Mouse (Mus musculus) heart, embryonic 16.5 days (tissue): ENCODE measurements around the gene Olfr1412. TPM values are rescaled to one million over a fixed set of nuclear protein-coding genes. Genes with fewer than 3 reads are reported as not detected.

Source experiments
- ATAC-seq: fragments of 200-750 bp; cut with Nextera tagmentation; replicated peaks from 2 replicates; pipeline ENCODE4 v1.8.0; 2017; ENCODE audit warnings: moderate number of reproducible peaks; ENCODE audit not compliant: insufficient read depth, low FRiP score; ENCODE audit errors: extremely low read depth
- H3K27ac ChIP-seq: fragments of 300-500 bp; sonication (generic); 2 replicates; pipeline ENCODE4 v1.5.1; 2014; ENCODE audit warnings: mild to moderate bottlenecking, low read length, control low read depth, moderate library complexity
- H3K27me3 ChIP-seq: fragments of 300-500 bp; sonication (generic); 2 replicates; pipeline ENCODE4 v1.6.1; 2014; ENCODE audit warnings: low read length, mixed read lengths; ENCODE audit not compliant: control insufficient read depth, insufficient read depth
- H3K36me3 ChIP-seq: fragments of 300-500 bp; sonication (generic); 2 replicates; pipeline ENCODE4 v1.6.1; 2014; ENCODE audit not compliant: control insufficient read depth, insufficient read depth
- H3K4me1 ChIP-seq: fragments of 300-500 bp; sonication (generic); 2 replicates; pipeline ENCODE4 v1.6.1; 2014; ENCODE audit warnings: low read length, mixed read lengths; ENCODE audit not compliant: control insufficient read depth, insufficient read depth
- H3K4me2 ChIP-seq: fragments of 300-500 bp; sonication (generic); 2 replicates; pipeline ENCODE4 v1.6.1; 2014; ENCODE audit warnings: low read depth, mild to moderate bottlenecking, control low read depth, low read length
- H3K4me3 ChIP-seq: fragments of 300-500 bp; sonication (generic); 2 replicates; pipeline ENCODE4 v1.5.1; 2014; ENCODE audit warnings: mild to moderate bottlenecking, control low read depth, low read length
- H3K9ac ChIP-seq: fragments of 300-500 bp; sonication (generic); 2 replicates; pipeline ENCODE4 v1.6.1; 2014; ENCODE audit warnings: low read length, control low read depth
- H3K9me3 ChIP-seq: fragments of 300-500 bp; sonication (generic); replicated peaks from 2 replicates; pipeline ENCODE4 v1.6.1; 2016; ENCODE audit warnings: low read length; ENCODE audit not compliant: control insufficient read depth
- WGBS: fragments of 180-500 bp; shearing (Covaris S2); extraction: QIAGEN DNeasy Blood & Tissue Kit; methylation state at CpG from one replicate; pipeline ENCODE4 v1.1.7; 2014; 5-methylcytosine and 5-hydroxymethylcytosine counted together
- polyA plus RNA-seq: library from polyadenylated mRNA; unstranded; fragments of >200 nt; fragmentation: Nextera tagmentation; extraction: Ambion mirVana; gene quantifications from 2 replicates; pipeline ENCODE4 v1.2.1, GENCODE M21; 2015

Gene Olfr1412
- polyA plus RNA-seq, 1 experiment from 2014 or later = not detected

DNA sequence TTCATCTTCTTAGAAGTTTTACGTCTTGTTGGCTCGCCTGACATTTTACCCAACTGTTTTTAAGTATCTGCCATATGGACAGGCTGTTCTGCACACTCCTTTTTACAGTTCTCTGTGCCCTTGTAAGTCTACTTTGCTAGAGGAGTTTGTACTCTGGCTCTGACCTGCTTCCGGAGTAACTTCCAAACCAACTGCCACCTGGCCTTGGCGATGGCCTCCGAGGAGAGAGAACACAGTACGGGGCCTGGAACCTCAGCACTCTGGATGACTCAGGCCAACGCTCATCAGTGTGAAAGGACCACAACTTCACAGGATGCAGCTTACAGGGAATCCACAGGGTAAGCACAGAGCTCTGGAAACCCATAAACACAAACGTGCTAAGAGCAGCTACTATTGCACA is 48.1 kb downstream of the Olfr1412 start:
- no peak overlapping the region for H3K4me2 ChIP-seq
- peaks cover 11% of the 10 kb centered on the region for H3K36me3 ChIP-seq
- H3K4me1 ChIP-seq = no peaks in the 10 kb centered on the region
- H3K27ac ChIP-seq = no peak overlapping the region
- ATAC-seq = no peak
- H3K9ac ChIP-seq = no peak overlapping the region
- 82% methylated on average over 8 of the region's 8 CpGs for WGBS
- H3K4me3 ChIP-seq = no peak overlapping the region
- H3K9me3 ChIP-seq = no peaks in the 10 kb centered on the region
- H3K27me3 ChIP-seq = no peaks in the 10 kb centered on the region

DNA sequence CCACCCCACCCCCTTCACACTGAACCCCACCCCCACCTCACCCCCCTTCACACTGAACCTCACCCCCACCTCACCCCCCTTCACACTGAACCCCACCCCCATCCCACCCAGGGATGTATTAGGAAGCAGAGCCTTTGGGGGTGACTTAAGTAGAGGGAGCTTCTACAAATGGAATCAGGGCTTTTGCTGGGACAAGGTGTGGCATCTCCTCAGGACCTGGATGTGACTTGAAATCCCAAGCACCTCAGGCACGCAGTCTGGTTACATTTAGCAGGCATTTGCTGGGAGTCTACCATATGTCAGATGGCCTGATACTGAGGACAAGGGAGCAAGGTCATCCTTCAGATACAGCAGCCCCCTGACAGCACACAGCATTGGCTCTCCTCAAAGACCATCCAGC is 49.0 kb downstream of the Olfr1412 start:
- Histone ChIP-seq H3K9me3 (no peaks in the 10 kb centered on the region), H3K4me2 (no peak overlapping the region), H3K4me3 (no peak overlapping the region), H3K4me1 (no peaks in the 10 kb centered on the region), H3K27me3 (no peaks in the 10 kb centered on the region), H3K27ac (no peak overlapping the region), H3K36me3 (peaks cover 11% of the 10 kb centered on the region), H3K9ac (no peak overlapping the region)
- WGBS = 52% methylated on average over 1 of the region's 1 CpGs
- no peak for ATAC-seq

DNA sequence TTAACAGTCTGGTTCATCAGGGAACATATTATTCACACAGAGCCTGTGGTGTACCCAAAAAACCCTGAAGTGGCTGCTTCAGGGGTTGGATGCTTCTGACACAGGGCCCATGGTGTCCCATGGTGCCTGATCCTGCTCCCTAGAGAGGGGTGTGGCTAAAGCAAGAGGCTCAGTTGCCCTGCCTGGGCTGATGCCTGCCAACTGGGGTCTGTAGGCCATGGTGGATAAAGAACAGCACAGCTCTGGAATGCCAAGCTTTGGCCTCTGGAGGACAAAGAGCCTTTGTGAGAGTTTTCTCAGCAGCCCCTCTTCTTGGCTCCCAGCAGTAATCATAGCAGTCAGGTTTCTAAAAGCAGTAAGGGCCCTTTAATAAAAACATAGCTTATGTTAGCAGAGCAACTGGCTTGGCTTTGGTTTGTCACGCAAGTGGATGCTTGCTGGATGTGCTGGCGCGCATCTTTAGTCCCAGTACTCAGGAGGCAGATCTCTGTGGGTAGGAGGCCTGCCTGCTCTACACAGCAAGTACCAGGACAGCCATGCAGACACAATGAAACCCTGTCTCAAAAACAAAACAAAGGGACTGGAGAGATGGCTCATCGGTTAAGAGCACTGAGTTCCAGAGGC is 49.5 kb downstream of the Olfr1412 start:
- Histone ChIP-seq H3K36me3 (peaks cover 11% of the 10 kb centered on the region), H3K9me3 (no peaks in the 10 kb centered on the region), H3K4me1 (peaks cover 2% of the 10 kb centered on the region; the same call in 1 of the 2 replicates), H3K9ac (no peak overlapping the region), H3K4me3 (no peak overlapping the region), H3K27ac (no peak overlapping the region), H3K4me2 (no peak overlapping the region), H3K27me3 (no peaks in the 10 kb centered on the region)
- no peak for ATAC-seq
- 76% methylated on average over 4 of the region's 4 CpGs for WGBS

DNA sequence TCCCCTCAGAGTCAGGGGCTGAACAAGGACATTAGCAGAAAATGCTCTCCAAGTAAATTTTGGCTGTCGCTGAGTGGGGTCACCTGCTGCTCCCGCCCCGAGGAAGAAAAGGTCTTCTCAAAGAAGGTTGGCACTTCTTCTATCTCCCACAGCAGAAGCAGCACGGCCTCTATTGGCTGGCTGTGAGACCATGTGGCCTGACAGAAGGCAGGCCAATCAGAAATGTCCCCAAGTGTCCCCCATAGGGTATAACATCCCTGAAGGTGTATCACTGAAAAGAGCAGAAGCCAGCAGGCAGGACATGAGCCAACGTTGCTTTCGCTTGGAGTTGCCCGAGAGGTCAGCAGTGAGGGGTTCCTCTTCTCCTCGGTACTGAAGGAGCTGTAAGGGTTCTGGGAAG is 50.4 kb downstream of the Olfr1412 start:
- H3K9me3 ChIP-seq = no peaks in the 10 kb centered on the region
- H3K4me2 ChIP-seq = no peak overlapping the region
- ATAC-seq = no peak
- H3K4me1 ChIP-seq = peaks cover 11% of the 10 kb centered on the region
- no peaks in the 10 kb centered on the region for H3K27me3 ChIP-seq
- no peak overlapping the region for H3K9ac ChIP-seq
- 85% methylated on average over 8 of the region's 8 CpGs for WGBS
- no peak overlapping the region for H3K27ac ChIP-seq
- H3K36me3 ChIP-seq = peaks cover 11% of the 10 kb centered on the region
- H3K4me3 ChIP-seq = no peak overlapping the region

DNA sequence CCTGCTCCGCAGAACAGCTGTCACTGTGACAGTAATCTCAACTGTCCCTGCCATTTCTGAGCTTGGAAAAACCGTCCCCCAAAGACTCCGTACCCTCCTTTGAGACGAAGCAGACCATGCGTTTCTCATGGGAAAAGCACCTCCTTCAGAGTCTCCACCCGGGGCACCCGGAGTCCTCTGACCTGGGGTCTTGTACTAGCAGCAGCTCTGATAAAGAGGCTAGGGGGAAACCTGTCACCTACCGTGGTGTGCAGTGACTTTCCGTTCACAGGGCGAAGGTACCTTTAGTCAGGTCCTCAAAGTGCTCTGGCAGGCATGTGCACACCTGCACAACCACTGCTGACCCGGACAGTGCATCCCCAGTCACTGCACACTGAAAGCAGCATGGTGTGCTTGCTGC is 51.1 kb downstream of the Olfr1412 start:
- Histone ChIP-seq H3K36me3 (peaks cover 11% of the 10 kb centered on the region), H3K9ac (no peak overlapping the region), H3K9me3 (no peaks in the 10 kb centered on the region), H3K4me1 (peaks cover 13% of the 10 kb centered on the region), H3K4me2 (no peak overlapping the region), H3K27me3 (no peaks in the 10 kb centered on the region), H3K4me3 (no peak overlapping the region), H3K27ac (no peak overlapping the region)
- ATAC-seq = no peak
- 94% methylated on average over 11 of the region's 11 CpGs for WGBS

DNA sequence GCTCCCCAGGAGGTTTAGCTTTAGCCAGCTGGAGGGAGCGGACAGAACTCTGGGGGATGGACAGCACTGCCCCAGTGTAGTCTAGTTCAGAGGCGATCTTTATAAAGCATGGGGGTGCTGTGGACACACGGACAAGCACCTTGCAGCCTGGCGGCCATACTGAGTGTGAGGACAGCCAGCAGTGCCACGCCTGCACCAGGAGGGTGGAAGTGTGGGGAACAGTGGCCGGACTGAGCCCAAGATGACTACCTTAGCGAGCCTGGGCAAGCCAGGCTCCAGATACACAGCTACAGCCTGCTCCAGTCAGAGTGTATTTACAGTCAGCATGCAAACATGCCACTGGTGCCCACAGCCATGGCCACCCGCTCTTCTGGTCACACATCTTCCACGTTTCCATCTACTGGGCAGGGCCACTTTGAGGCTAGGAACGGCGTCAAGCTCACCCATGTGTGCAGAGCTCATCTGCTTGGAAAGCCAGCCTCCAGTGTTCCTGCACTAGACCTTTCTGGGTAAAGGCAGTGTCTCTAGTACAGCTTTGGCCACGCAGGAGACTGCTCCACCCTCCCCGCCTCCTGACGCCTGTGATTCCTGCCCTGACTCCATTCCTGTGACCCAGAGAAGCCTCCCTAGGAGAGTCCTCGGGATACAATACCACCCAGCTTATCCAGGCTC is 52.1 kb downstream of the Olfr1412 start:
- no peak overlapping the region for H3K9ac ChIP-seq
- no peak overlapping the region for H3K4me3 ChIP-seq
- no peaks in the 10 kb centered on the region for H3K9me3 ChIP-seq
- H3K27me3 ChIP-seq = no peaks in the 10 kb centered on the region
- H3K36me3 ChIP-seq = peaks cover 11% of the 10 kb centered on the region
- peaks cover 17% of the 10 kb centered on the region for H3K4me1 ChIP-seq
- no peak for ATAC-seq
- H3K27ac ChIP-seq = no peak overlapping the region
- H3K4me2 ChIP-seq = no peak overlapping the region
- 89% methylated on average over 15 of the region's 15 CpGs for WGBS

DNA sequence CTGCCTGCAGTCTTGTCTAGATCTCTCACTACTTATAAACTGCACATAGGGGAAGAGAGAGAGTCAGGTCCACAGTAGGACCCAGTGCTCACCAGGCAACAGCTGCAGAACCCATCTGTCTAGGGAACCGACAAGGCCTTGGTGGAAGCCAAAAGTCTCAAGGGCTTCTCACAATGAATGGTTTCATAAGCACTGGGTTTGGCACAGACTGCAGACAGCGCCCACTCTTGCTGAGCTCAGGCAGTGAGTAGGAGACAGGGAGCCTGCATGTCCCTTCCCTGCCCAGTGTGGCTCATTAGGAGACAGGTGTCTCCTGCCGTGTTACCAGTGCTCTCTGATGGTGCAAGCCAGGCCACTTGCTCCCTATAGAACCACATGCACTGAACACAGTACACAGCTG is 52.6 kb downstream of the Olfr1412 start:
- Histone ChIP-seq H3K4me2 (no peak overlapping the region), H3K9ac (no peak overlapping the region), H3K27ac (no peak overlapping the region), H3K4me3 (no peak overlapping the region), H3K4me1 (peaks cover 17% of the 10 kb centered on the region), H3K36me3 (peaks cover 11% of the 10 kb centered on the region), H3K27me3 (no peaks in the 10 kb centered on the region), H3K9me3 (no peaks in the 10 kb centered on the region)
- ATAC-seq = no peak
- WGBS = 88% methylated on average over 3 of the region's 3 CpGs

DNA sequence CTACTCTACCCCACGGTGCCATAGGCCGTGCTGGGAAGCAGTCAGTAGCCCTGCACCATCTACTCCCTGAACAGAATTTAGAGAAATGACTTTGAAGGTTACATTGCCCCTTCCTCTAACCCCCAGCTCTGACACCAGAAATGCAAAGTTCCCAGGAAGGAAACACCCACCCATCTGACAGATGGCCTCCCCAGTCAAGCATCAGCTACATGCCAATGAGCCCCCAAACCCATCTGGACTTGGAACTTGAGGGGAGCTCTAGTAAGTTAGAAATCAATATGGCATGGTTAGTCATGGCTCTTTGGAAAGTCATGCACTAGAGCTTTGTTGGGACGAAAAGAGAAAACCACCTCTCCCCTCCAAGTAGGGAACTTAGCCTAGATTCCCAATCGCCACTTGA is 53.2 kb downstream of the Olfr1412 start:
- no peak for ATAC-seq
- H3K9ac ChIP-seq = no peak overlapping the region

DNA sequence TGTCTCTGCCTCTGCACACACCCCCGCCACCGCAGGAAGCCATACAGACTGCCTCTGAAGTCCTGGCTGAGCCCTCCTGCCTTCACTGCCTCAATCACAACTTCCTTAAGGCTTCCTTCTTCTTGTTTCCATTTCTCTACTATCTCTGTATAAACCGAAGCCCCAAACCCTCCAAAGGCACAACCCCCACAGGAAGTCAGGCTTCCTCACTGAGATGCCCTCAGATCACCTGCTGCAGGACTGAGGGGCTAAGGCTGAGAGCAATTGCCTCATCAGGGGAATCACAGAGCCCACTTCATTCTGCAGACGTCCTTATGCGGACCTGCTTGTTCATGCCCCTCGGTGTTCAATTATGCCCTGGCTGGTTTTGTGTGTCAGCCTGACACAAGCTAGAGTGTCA is 54.8 kb downstream of the Olfr1412 start:
- Histone ChIP-seq H3K27ac (no peak overlapping the region), H3K36me3 (peaks cover 11% of the 10 kb centered on the region), H3K4me3 (no peak overlapping the region), H3K9ac (no peak overlapping the region), H3K4me1 (peaks cover 17% of the 10 kb centered on the region), H3K9me3 (no peaks in the 10 kb centered on the region), H3K4me2 (peak overlapping the region; percentile 96; the same call in 1 of the 2 replicates), H3K27me3 (no peaks in the 10 kb centered on the region)
- no peak for ATAC-seq
- 72% methylated on average over 6 of the region's 6 CpGs for WGBS

More for the DNA sequence above, 53.2 kb downstream of the Olfr1412 start:
- 97% methylated on average over 4 of the region's 4 CpGs for WGBS
- no peak overlapping the region for H3K4me3 ChIP-seq
- H3K4me1 ChIP-seq = peaks cover 17% of the 10 kb centered on the region
- no peaks in the 10 kb centered on the region for H3K27me3 ChIP-seq
- H3K27ac ChIP-seq = no peak overlapping the region
- no peaks in the 10 kb centered on the region for H3K9me3 ChIP-seq
- no peak overlapping the region for H3K4me2 ChIP-seq
- peaks cover 11% of the 10 kb centered on the region for H3K36me3 ChIP-seq
